ENCODE assay signal across 14 mouse cellular contexts in the genomic region with DNA sequence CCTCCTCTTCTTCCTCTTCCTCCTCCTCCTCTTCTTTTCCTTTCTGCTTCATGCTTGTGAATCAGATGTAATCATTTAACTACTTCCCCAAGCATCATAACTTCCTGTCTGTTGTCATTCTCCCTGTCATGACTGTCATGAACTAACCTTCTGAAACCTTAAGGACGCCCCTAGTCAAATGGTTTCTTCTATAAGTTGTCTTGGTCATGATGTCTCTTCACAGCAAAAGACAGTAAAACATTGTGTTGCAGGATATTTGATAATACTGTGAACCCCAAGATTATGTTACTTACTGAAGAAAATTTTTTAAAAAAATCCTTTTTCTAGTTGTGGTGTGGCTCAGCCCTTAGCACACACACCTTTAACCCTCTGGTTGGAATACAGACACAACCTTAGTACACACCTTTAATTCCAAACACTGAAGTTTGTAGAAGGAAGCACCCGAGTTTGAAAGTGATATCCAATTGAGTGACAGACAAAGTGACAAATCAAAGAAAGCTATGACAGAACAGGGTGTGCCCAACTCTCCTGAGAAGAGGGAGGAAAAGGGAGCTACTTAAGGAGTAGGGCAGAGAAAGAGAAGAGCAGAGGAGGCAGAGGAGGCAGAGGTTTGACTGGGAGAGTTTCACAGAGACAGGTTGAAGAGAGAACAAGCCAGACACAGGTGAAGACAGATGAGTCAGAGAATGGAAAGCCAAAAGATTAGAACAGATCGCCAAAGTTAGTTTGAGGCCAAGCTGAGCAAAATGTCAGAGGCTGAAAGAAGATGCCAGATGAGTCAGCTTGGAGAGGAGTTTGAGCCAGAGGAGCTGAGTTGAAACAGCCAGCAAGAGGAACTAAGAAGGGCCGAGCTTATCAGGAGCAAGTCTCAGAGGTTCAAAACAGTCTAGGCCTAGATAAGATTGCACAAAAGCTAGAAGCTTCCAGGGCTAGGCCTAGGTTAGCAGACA. TPM values are rescaled to one million over a fixed set of nuclear protein-coding genes. Genes with fewer than 3 reads are reported as not detected.
DNase-seq lines count a peak whose midpoint lies in the region; ATAC-seq and TF ChIP-seq lines count a peak whose summit lies in the region.
"Had no signal": no experiment of that assay in that cellular context is flagged by ENCODE, and none has a peak within 500 bp of the region (broad histone marks: within the 10 kb centered on the region; RNA-seq: fewer than 3 reads in every experiment).

No protein-coding gene starts in this region.

- WGBS in heart, embryonic 10.5 days = 38% methylated on average over 4 of the region's 4 CpGs
- WGBS in intestine, postnatal 0 days = 49% methylated on average over 4 of the region's 4 CpGs
- 40% methylated on average over 4 of the region's 4 CpGs for WGBS in liver, postnatal 0 days (ENCODE audit: insufficient replicate concordance)

- TF ChIP-seq CTCF in intestine, postnatal 0 days (IDR thresholded peaks at IDR 0.05; ENCODE audit: low read depth) = no peak
- no peak for TF ChIP-seq CTCF in liver, postnatal 0 days (IDR thresholded peaks at IDR 0.05; ENCODE audit: low read depth)

- no peak overlapping the region for H3K4me3 ChIP-seq in heart, embryonic 10.5 days
- H3K4me3 ChIP-seq in intestine, postnatal 0 days (ENCODE audit: low read depth, low read length) = no peak overlapping the region
- no peak overlapping the region for H3K4me3 ChIP-seq in liver, postnatal 0 days (ENCODE audit: low read depth, low read length)
- H3K4me3 ChIP-seq: midbrain, embryonic 15.5 days had no signal

- no peak for TF ChIP-seq EP300 in liver, postnatal 0 days (IDR thresholded peaks at IDR 0.05; ENCODE audit: low read depth)

- intact Hi-C loops in gastrocnemius, postnatal 14 days (cut with DNase I; ENCODE audit: low total_unique reads) = no loop called here

- H3K36me3 ChIP-seq in heart, embryonic 10.5 days = no peaks in the 10 kb centered on the region
- no peaks in the 10 kb centered on the region for H3K36me3 ChIP-seq in intestine, postnatal 0 days (ENCODE audit: control insufficient read depth, insufficient read depth)
- H3K36me3 ChIP-seq in liver, postnatal 0 days (replicated peaks; ENCODE audit: insufficient read depth, low read length) = no peaks in the 10 kb centered on the region
- H3K36me3 ChIP-seq: midbrain, embryonic 15.5 days had no signal

- H3K9ac ChIP-seq in intestine, postnatal 0 days (ENCODE audit: low read depth, low read length) = no peak overlapping the region
- no peak overlapping the region for H3K9ac ChIP-seq in liver, postnatal 0 days (replicated peaks)
- H3K9ac ChIP-seq: liver, embryonic 14.5 days; midbrain, embryonic 15.5 days had no signal

- no peaks in the 10 kb centered on the region for H3K9me3 ChIP-seq in heart, embryonic 10.5 days
- H3K9me3 ChIP-seq in intestine, postnatal 0 days (ENCODE audit: control insufficient read depth) = no peaks in the 10 kb centered on the region
- no peaks in the 10 kb centered on the region for H3K9me3 ChIP-seq in liver, postnatal 0 days (ENCODE audit: low read length)
- H3K9me3 ChIP-seq: midbrain, embryonic 15.5 days had no signal

- peak; percentile 19; the same call in 1 of the 2 replicates for ATAC-seq in intestine, postnatal 0 days
- ATAC-seq in liver, postnatal 0 days = no peak
- ATAC-seq: midbrain, embryonic 15.5 days had no signal

- H3K27ac ChIP-seq in heart, embryonic 10.5 days = peak overlapping the region; percentile 18; the same call in 1 of the 2 replicates
- no peak overlapping the region for H3K27ac ChIP-seq in intestine, postnatal 0 days (ENCODE audit: low read depth, low read length)
- no peak overlapping the region for H3K27ac ChIP-seq in liver, postnatal 0 days (ENCODE audit: low read depth)
- H3K27ac ChIP-seq: liver, embryonic 14.5 days; midbrain, embryonic 15.5 days had no signal

- peak; percentile 9 for DNase-seq in gastrocnemius, postnatal 14 days
- DNase-seq in gastrocnemius, postnatal 10 days = no peak
- peak; percentile 44 for DNase-seq in ZHBTc4 (ENCODE audit: low read depth, low spot score)
- no peak for DNase-seq in heart, embryonic 10.5 days (ENCODE audit: low spot score)
- no peak for DNase-seq in liver, postnatal 0 days
- DNase-seq in yolk sac, embryonic 10.5 days (ENCODE audit: low spot score) = no peak
- no peak for DNase-seq in right cerebral cortex, postnatal 25 days
- DNase-seq: cerebellum, postnatal 14 days; kidney, postnatal 14 days had no signal

- H3K4me1 ChIP-seq in heart, embryonic 10.5 days = peaks cover 11% of the 10 kb centered on the region; the same call in 1 of the 2 replicates
- no peaks in the 10 kb centered on the region for H3K4me1 ChIP-seq in intestine, postnatal 0 days (replicated peaks; ENCODE audit: control insufficient read depth, insufficient read depth, low read length)
- no peaks in the 10 kb centered on the region for H3K4me1 ChIP-seq in liver, postnatal 0 days (ENCODE audit: insufficient read depth)
- H3K4me1 ChIP-seq: midbrain, embryonic 15.5 days had no signal

- no peaks in the 10 kb centered on the region for H3K27me3 ChIP-seq in heart, embryonic 10.5 days (ENCODE audit: insufficient read depth, poor library complexity, severe bottlenecking)
- no peaks in the 10 kb centered on the region for H3K27me3 ChIP-seq in intestine, postnatal 0 days (replicated peaks; ENCODE audit: control insufficient read depth, insufficient read depth, low read length)
- no peaks in the 10 kb centered on the region for H3K27me3 ChIP-seq in liver, postnatal 0 days (ENCODE audit: insufficient read depth, low read length)
- H3K27me3 ChIP-seq: midbrain, embryonic 15.5 days had no signal

- no peak overlapping the region for H3K4me2 ChIP-seq in intestine, postnatal 0 days (replicated peaks; ENCODE audit: low read depth)
- H3K4me2 ChIP-seq in liver, postnatal 0 days (ENCODE audit: low read depth, low read length) = no peak overlapping the region
- H3K4me2 ChIP-seq: midbrain, embryonic 15.5 days had no signal

RNA-seq across cellular contexts. Expression of a gene that starts 4.9 kb away (rescaled TPM):
- total RNA-seq in gastrocnemius, postnatal 14 days (2021) = under 1 TPM in 1 of 2 experiments, not detected in 1; 0.29 TPM
- not detected for total RNA-seq in gastrocnemius, postnatal 10 days (2021)
- not detected in 2 replicates for polyA plus RNA-seq in heart, embryonic 10.5 days (2016; fragmentation: Nextera tagmentation; extraction: Ambion mirVana)
- not detected in 2 replicates for polyA plus RNA-seq in intestine, postnatal 0 days (2015; fragmentation: Nextera tagmentation; extraction: Ambion mirVana)
- not detected in 2 replicates for polyA plus RNA-seq in liver, postnatal 0 days (2015; fragmentation: Nextera tagmentation; extraction: Ambion mirVana)
- total RNA-seq: neutrophil, adult 5-6 weeks had no signal
- polyA plus RNA-seq: hindbrain, embryonic 11.5 days; liver, embryonic 14.5 days; midbrain, embryonic 15.5 days had no signal

RNA-seq across cellular contexts. Expression of a gene that starts 27.2 kb away (rescaled TPM):
- 10 to 100 TPM in 1 of 2 experiments, 1 to 10 TPM in 1; 7.5 to 18.5 TPM for total RNA-seq in gastrocnemius, postnatal 14 days (2021)
- total RNA-seq in gastrocnemius, postnatal 10 days (2021) = 1 to 10 TPM; 5.7 to 7.5 TPM
- polyA plus RNA-seq in heart, embryonic 10.5 days (2016; fragmentation: Nextera tagmentation; extraction: Ambion mirVana) = 2.4 and 2.7 TPM in 2 replicates
- polyA plus RNA-seq in intestine, postnatal 0 days (2015; fragmentation: Nextera tagmentation; extraction: Ambion mirVana) = 34.2 and 36.9 TPM in 2 replicates
- polyA plus RNA-seq in liver, postnatal 0 days (2015; fragmentation: Nextera tagmentation; extraction: Ambion mirVana) = 2.2 and 2.8 TPM in 2 replicates

Comparison
In these comparisons a context has a peak if more than half of its experiments do, and no peak if none do; other contexts are left out.
1. DNase-seq: peak in gastrocnemius, postnatal 14 days (single experiment) and ZHBTc4 (single experiment); none in gastrocnemius, postnatal 10 days (single experiment), heart, embryonic 10.5 days (single experiment), liver, postnatal 0 days (single experiment), yolk sac, embryonic 10.5 days (single experiment) and right cerebral cortex, postnatal 25 days (single experiment).